Mouse (Mus musculus): ENCODE measurements around the gene Irf2. TPM values are rescaled to one million over a fixed set of nuclear protein-coding genes. Genes with fewer than 3 reads are reported as not detected.

Gene Irf2
- total and polyA plus RNA-seq, 2 experiments from 2014 or later = 3.3 to 9.5 TPM

- TF ChIP-seq CTCF (IDR thresholded peaks at IDR 0.05) = no peak
- Histone ChIP-seq H3K9ac (replicated peaks; ENCODE audit: low read length, poor library complexity, severe bottlenecking) (no peak overlapping the region), H3K27me3 (ENCODE audit: insufficient read depth, low read length) (no peaks in the 10 kb centered on the region), H3K4me1 (ENCODE audit: insufficient read depth, low read length) (no peaks in the 10 kb centered on the region), H3K9me3 (ENCODE audit: low read length) (no peaks in the 10 kb centered on the region), H3K36me3 (ENCODE audit: insufficient read depth, low read length) (no peaks in the 10 kb centered on the region), H3K4me3 (ENCODE audit: low read depth, low read length) (no peak overlapping the region), H3K4me2 (ENCODE audit: low read depth, low read length, poor library complexity, severe bottlenecking) (no peak overlapping the region), H3K27ac (ENCODE audit: low read depth, low read length) (no peak overlapping the region)
- 80% methylated on average over 5 of the region's 5 CpGs for WGBS
- DNase-seq (ENCODE audit: low spot score) (no peak), ATAC-seq (ENCODE audit: low FRiP score) (no peak)
Observed at GRCm38 (mm10) chr8:46742691-46743082, 3.2 kb downstream of the Irf2 start.

- 87% methylated on average over 1 of the region's 1 CpGs for WGBS
- H3K9me3 ChIP-seq (ENCODE audit: low read length) = no peaks in the 10 kb centered on the region
- H3K4me1 ChIP-seq (ENCODE audit: insufficient read depth, low read length) = no peaks in the 10 kb centered on the region
- H3K4me2 ChIP-seq (ENCODE audit: low read depth, low read length, poor library complexity, severe bottlenecking) = no peak overlapping the region
- no peaks in the 10 kb centered on the region for H3K36me3 ChIP-seq (ENCODE audit: insufficient read depth, low read length)
- H3K9ac ChIP-seq (replicated peaks; ENCODE audit: low read length, poor library complexity, severe bottlenecking) = no peak overlapping the region
- no peak for DNase-seq (ENCODE audit: low spot score)
- TF ChIP-seq CTCF (IDR thresholded peaks at IDR 0.05) = no peak
- no peaks in the 10 kb centered on the region for H3K27me3 ChIP-seq (ENCODE audit: insufficient read depth, low read length)
- H3K27ac ChIP-seq (ENCODE audit: low read depth, low read length) = no peak overlapping the region
- ATAC-seq (ENCODE audit: low FRiP score) = no peak
- H3K4me3 ChIP-seq (ENCODE audit: low read depth, low read length) = no peak overlapping the region
Observed at GRCm38 (mm10) chr8:46745464-46745863, 5.9 kb downstream of the Irf2 start.

GRCm38 (mm10) chr8:46747311-46747980 lies 7.9 kb downstream of the Irf2 start:
- Histone ChIP-seq H3K27me3 (ENCODE audit: insufficient read depth, low read length) (no peaks in the 10 kb centered on the region), H3K27ac (ENCODE audit: low read depth, low read length) (no peak overlapping the region), H3K36me3 (ENCODE audit: insufficient read depth, low read length) (no peaks in the 10 kb centered on the region), H3K4me3 (ENCODE audit: low read depth, low read length) (no peak overlapping the region), H3K4me2 (ENCODE audit: low read depth, low read length, poor library complexity, severe bottlenecking) (no peak overlapping the region), H3K4me1 (ENCODE audit: insufficient read depth, low read length) (peaks cover 3% of the 10 kb centered on the region; the same call in 1 of the 2 replicates), H3K9ac (replicated peaks; ENCODE audit: low read length, poor library complexity, severe bottlenecking) (no peak overlapping the region), H3K9me3 (ENCODE audit: low read length) (no peaks in the 10 kb centered on the region)
- TF ChIP-seq CTCF (IDR thresholded peaks at IDR 0.05) = no peak
- WGBS = 50% methylated on average over 4 of the region's 4 CpGs
- DNase-seq (ENCODE audit: low spot score) = no peak
- ATAC-seq (ENCODE audit: low FRiP score) = no peak

GRCm38 (mm10) chr8:46750000-46750399 lies 10.5 kb downstream of the Irf2 start:
- WGBS = 64% methylated on average over 5 of the region's 5 CpGs
- H3K9ac ChIP-seq (replicated peaks; ENCODE audit: low read length, poor library complexity, severe bottlenecking) = no peak overlapping the region
- ATAC-seq (ENCODE audit: low FRiP score) (no peak), DNase-seq (ENCODE audit: low spot score) (no peak)
- H3K36me3 ChIP-seq (ENCODE audit: insufficient read depth, low read length) = no peaks in the 10 kb centered on the region
- no peak overlapping the region for H3K4me3 ChIP-seq (ENCODE audit: low read depth, low read length)
- TF ChIP-seq CTCF (IDR thresholded peaks at IDR 0.05) = no peak
- no peaks in the 10 kb centered on the region for H3K9me3 ChIP-seq (ENCODE audit: low read length)
- H3K27me3 ChIP-seq (ENCODE audit: insufficient read depth, low read length) = no peaks in the 10 kb centered on the region
- no peak overlapping the region for H3K27ac ChIP-seq (ENCODE audit: low read depth, low read length)
- H3K4me2 ChIP-seq (ENCODE audit: low read depth, low read length, poor library complexity, severe bottlenecking) = no peak overlapping the region
- peaks cover 3% of the 10 kb centered on the region; the same call in 1 of the 2 replicates for H3K4me1 ChIP-seq (ENCODE audit: insufficient read depth, low read length)

- ATAC-seq (ENCODE audit: low FRiP score) = no peak
- H3K27me3 ChIP-seq (ENCODE audit: insufficient read depth, low read length) = no peaks in the 10 kb centered on the region
- H3K4me1 ChIP-seq (ENCODE audit: insufficient read depth, low read length) = peaks cover 3% of the 10 kb centered on the region; the same call in 1 of the 2 replicates
- DNase-seq (ENCODE audit: low spot score) = no peak
- no peaks in the 10 kb centered on the region for H3K36me3 ChIP-seq (ENCODE audit: insufficient read depth, low read length)
- TF ChIP-seq CTCF (IDR thresholded peaks at IDR 0.05) = no peak
- 64% methylated on average over 8 of the region's 8 CpGs for WGBS
- H3K4me2 ChIP-seq (ENCODE audit: low read depth, low read length, poor library complexity, severe bottlenecking) = no peak overlapping the region
- H3K27ac ChIP-seq (ENCODE audit: low read depth, low read length) = no peak overlapping the region
- no peak overlapping the region for H3K9ac ChIP-seq (replicated peaks; ENCODE audit: low read length, poor library complexity, severe bottlenecking)
- H3K9me3 ChIP-seq (ENCODE audit: low read length) = no peaks in the 10 kb centered on the region
- no peak overlapping the region for H3K4me3 ChIP-seq (ENCODE audit: low read depth, low read length)
Observed at GRCm38 (mm10) chr8:46750566-46750965, 11.0 kb downstream of the Irf2 start.

GRCm38 (mm10) chr8:46751151-46751550 lies 11.6 kb downstream of the Irf2 start:
- ATAC-seq (ENCODE audit: low FRiP score) (no peak), DNase-seq (ENCODE audit: low spot score) (no peak)
- Histone ChIP-seq H3K9ac (replicated peaks; ENCODE audit: low read length, poor library complexity, severe bottlenecking) (no peak overlapping the region), H3K36me3 (ENCODE audit: insufficient read depth, low read length) (no peaks in the 10 kb centered on the region), H3K27ac (ENCODE audit: low read depth, low read length) (no peak overlapping the region), H3K27me3 (ENCODE audit: insufficient read depth, low read length) (no peaks in the 10 kb centered on the region), H3K9me3 (ENCODE audit: low read length) (no peaks in the 10 kb centered on the region), H3K4me2 (ENCODE audit: low read depth, low read length, poor library complexity, severe bottlenecking) (no peak overlapping the region), H3K4me3 (ENCODE audit: low read depth, low read length) (no peak overlapping the region), H3K4me1 (ENCODE audit: insufficient read depth, low read length) (peaks cover 3% of the 10 kb centered on the region; the same call in 1 of the 2 replicates)
- WGBS = 64% methylated on average over 4 of the region's 4 CpGs
- TF ChIP-seq CTCF (IDR thresholded peaks at IDR 0.05) = no peak

Data from midbrain, postnatal 0 days (tissue).